Mouse (Mus musculus): ENCODE data around the gene Sfmbt2.

DNA sequence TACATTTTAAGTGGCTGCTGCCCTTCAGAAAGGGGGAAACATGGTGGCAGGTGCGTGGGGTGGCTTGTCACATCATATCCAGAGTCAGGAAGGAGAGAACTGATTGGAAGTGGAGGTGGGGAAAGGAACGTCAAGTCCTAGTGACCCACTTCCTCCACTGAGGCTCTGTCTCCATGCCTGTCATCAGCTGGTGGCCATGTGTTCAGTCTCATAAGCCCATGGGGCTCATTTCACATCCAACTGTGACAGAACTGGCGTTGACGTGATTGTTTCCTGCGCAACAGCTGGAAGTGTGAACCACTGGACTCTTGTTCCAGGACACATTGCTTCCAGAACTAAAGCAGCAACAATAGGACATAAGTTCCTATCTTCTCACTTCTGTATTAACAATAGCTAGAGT lies 40.1 kb upstream of the Sfmbt2 start:
- no peak for TF ChIP-seq CTCF (conservative IDR thresholded peaks at IDR 0.05; ENCODE audit: low read length)
- no peak for TF ChIP-seq POU5F1 (IDR thresholded peaks at IDR 0.05; ENCODE audit: borderline replicate concordance, low read length)
